Comparison of ENCODE assay signal across 8 mouse cellular contexts in genomic region chr5:16309168-16310006, GRCm38 (mm10).
A peak's percentile ranks its signal among the peaks of the same experiment; 100 is the strongest.
DNase-seq lines count a peak whose midpoint lies in the region; ATAC-seq and TF ChIP-seq lines count a peak whose summit lies in the region.

No protein-coding gene starts in this region.

- H3K36me3 ChIP-seq in heart, postnatal 0 days (replicated peaks; ENCODE audit: control insufficient read depth, insufficient read depth, low read length): no peaks in the 10 kb centered on the region
- no peaks in the 10 kb centered on the region for H3K36me3 ChIP-seq in liver, postnatal 0 days (replicated peaks; ENCODE audit: insufficient read depth, low read length)

- no peak overlapping the region for H3K4me2 ChIP-seq in heart, postnatal 0 days (ENCODE audit: low read depth, low read length)
- no peak overlapping the region for H3K4me2 ChIP-seq in liver, postnatal 0 days (ENCODE audit: low read depth, low read length)

- TF ChIP-seq CTCF in heart, postnatal 0 days (IDR thresholded peaks at IDR 0.05; ENCODE audit: low read depth): peak; percentile 88
- TF ChIP-seq CTCF in liver, postnatal 0 days (IDR thresholded peaks at IDR 0.05; ENCODE audit: low read depth): peak; percentile 82

- no peak for TF ChIP-seq EP300 in heart, postnatal 0 days (IDR thresholded peaks at IDR 0.05; ENCODE audit: low read depth)
- TF ChIP-seq EP300 in liver, postnatal 0 days (IDR thresholded peaks at IDR 0.05; ENCODE audit: low read depth): no peak

- no peak for ATAC-seq in heart, postnatal 0 days (ENCODE audit: insufficient read depth, low read depth)
- ATAC-seq in liver, postnatal 0 days: no peak; the same call in 1 of the 2 replicates
- 0 out of 2 replicates have a peak, but pooled peaks have one; percentile 73 for ATAC-seq in neutrophil, adult 5-6 weeks (ENCODE audit: extremely low read depth, insufficient number of reproducible peaks, low FRiP score, poor library complexity, severe bottlenecking)

- no peak overlapping the region for H3K27ac ChIP-seq in heart, postnatal 0 days (ENCODE audit: low read depth)
- no peak overlapping the region for H3K27ac ChIP-seq in liver, postnatal 0 days (ENCODE audit: low read depth)

- no peak overlapping the region for H3K4me3 ChIP-seq in heart, postnatal 0 days (ENCODE audit: low read depth, low read length)
- H3K4me3 ChIP-seq in liver, postnatal 0 days (ENCODE audit: low read depth, low read length): no peak overlapping the region

- H3K4me1 ChIP-seq in heart, postnatal 0 days (ENCODE audit: control insufficient read depth, insufficient read depth): no peaks in the 10 kb centered on the region
- no peaks in the 10 kb centered on the region for H3K4me1 ChIP-seq in liver, postnatal 0 days (ENCODE audit: insufficient read depth)

- WGBS in heart, postnatal 0 days: 33% methylated on average over 7 of the region's 7 CpGs
- 36% methylated on average over 7 of the region's 7 CpGs for WGBS in liver, postnatal 0 days (ENCODE audit: insufficient replicate concordance)

- no peak overlapping the region for H3K9ac ChIP-seq in heart, postnatal 0 days (replicated peaks; ENCODE audit: low read depth, low read length)
- H3K9ac ChIP-seq in liver, postnatal 0 days (replicated peaks): no peak overlapping the region

- no peaks in the 10 kb centered on the region for H3K27me3 ChIP-seq in heart, postnatal 0 days (ENCODE audit: control insufficient read depth, insufficient read depth, low read length)
- no peaks in the 10 kb centered on the region for H3K27me3 ChIP-seq in liver, postnatal 0 days (ENCODE audit: insufficient read depth, low read length)

- H3K9me3 ChIP-seq in heart, postnatal 0 days (replicated peaks; ENCODE audit: control insufficient read depth, low read length): no peaks in the 10 kb centered on the region
- no peaks in the 10 kb centered on the region for H3K9me3 ChIP-seq in liver, postnatal 0 days (ENCODE audit: low read length)

- DNase-seq in CD4-positive helper T cell, adult 2 months (ENCODE audit: low read depth, low spot score): peak; percentile 13
- peak; percentile 58 for DNase-seq in adrenal gland, adult 2 months
- peak; percentile 54 for DNase-seq in embryo, embryonic 11.5 days (ENCODE audit: low read depth, low spot score)
- peak; percentile 36 for DNase-seq in heart, postnatal 0 days (ENCODE audit: low spot score)
- peak; percentile 63 for DNase-seq in kidney, postnatal 14 days
- DNase-seq in liver, postnatal 0 days: peak; percentile 59
- peak; percentile 25 to 28 for DNase-seq in thymus, postnatal 36 days

Comparison
In these comparisons a context has a peak if more than half of its experiments do, and no peak if none do; other contexts are left out.
1. DNase-seq: peak in every context shown above with its lines; median percentile 63 in kidney, postnatal 14 days; 59 in liver, postnatal 0 days; 58 in adrenal gland, adult 2 months; 54 in embryo, embryonic 11.5 days; 36 in heart, postnatal 0 days; 26 in thymus, postnatal 36 days; 13 in CD4-positive helper T cell, adult 2 months.